Mouse (Mus musculus) heart, embryonic 12.5 days (tissue): ENCODE data around the gene Nfyc. TPM values are rescaled to one million over a fixed set of nuclear protein-coding genes. Genes with fewer than 3 reads are reported as not detected.
A peak's percentile ranks its signal among the peaks of the same experiment; 100 is the strongest.

Experiments
- ATAC-seq: fragments of 200-750 bp; cut with Nextera tagmentation; 2 replicates; pipeline ENCODE4 v1.8.0; 2017; ENCODE audit warnings: moderate TSS enrichment, moderate library complexity; ENCODE audit not compliant: insufficient number of reproducible peaks, low FRiP score
- H3K27ac ChIP-seq: fragments of 300-500 bp; sonication (generic); 2 replicates; pipeline ENCODE4 v1.5.1; 2016; ENCODE audit warnings: mild to moderate bottlenecking, moderate library complexity; ENCODE audit not compliant: poor library complexity, severe bottlenecking
- H3K27me3 ChIP-seq: fragments of 300-500 bp; sonication (generic); replicated peaks from 2 replicates; pipeline ENCODE4 v1.6.1; 2016; ENCODE audit warnings: mild to moderate bottlenecking, moderate library complexity
- H3K36me3 ChIP-seq: fragments of 300-500 bp; sonication (generic); 2 replicates; pipeline ENCODE4 v1.6.1; 2016; ENCODE audit warnings: mild to moderate bottlenecking, moderate library complexity
- H3K4me1 ChIP-seq: fragments of 300-500 bp; sonication (generic); replicated peaks from 2 replicates; pipeline ENCODE4 v1.6.1; 2016; ENCODE audit warnings: mild to moderate bottlenecking
- H3K4me2 ChIP-seq: fragments of 300-500 bp; sonication (generic); 2 replicates; pipeline ENCODE4 v1.6.1; 2016; ENCODE audit warnings: mild to moderate bottlenecking, moderate library complexity
- H3K4me3 ChIP-seq: fragments of 300-500 bp; sonication (generic); 2 replicates; pipeline ENCODE4 v1.5.1; 2016; ENCODE audit warnings: mild to moderate bottlenecking
- H3K9ac ChIP-seq: fragments of 300-500 bp; sonication (generic); 2 replicates; pipeline ENCODE4 v1.6.1; 2016; ENCODE audit warnings: mild to moderate bottlenecking, moderate library complexity
- H3K9me3 ChIP-seq: fragments of 300-500 bp; sonication (generic); replicated peaks from 2 replicates; pipeline ENCODE4 v1.6.1; 2016; ENCODE audit warnings: mild to moderate bottlenecking, moderate library complexity
- WGBS: fragments of 180-500 bp; shearing (Covaris S2); methylation state at CpG from one replicate; pipeline ENCODE4 v1.1.7; 2016; 5-methylcytosine and 5-hydroxymethylcytosine counted together
- polyA plus RNA-seq: library from polyadenylated mRNA; unstranded; fragments of >200 nt; fragmentation: Nextera tagmentation; extraction: Ambion mirVana; gene quantifications from 2 replicates; pipeline ENCODE4 v1.2.1, GENCODE M21; 2016

Nfyc gene
- polyA plus RNA-seq, 1 experiment from 2014 or later = 102 TPM

DNA sequence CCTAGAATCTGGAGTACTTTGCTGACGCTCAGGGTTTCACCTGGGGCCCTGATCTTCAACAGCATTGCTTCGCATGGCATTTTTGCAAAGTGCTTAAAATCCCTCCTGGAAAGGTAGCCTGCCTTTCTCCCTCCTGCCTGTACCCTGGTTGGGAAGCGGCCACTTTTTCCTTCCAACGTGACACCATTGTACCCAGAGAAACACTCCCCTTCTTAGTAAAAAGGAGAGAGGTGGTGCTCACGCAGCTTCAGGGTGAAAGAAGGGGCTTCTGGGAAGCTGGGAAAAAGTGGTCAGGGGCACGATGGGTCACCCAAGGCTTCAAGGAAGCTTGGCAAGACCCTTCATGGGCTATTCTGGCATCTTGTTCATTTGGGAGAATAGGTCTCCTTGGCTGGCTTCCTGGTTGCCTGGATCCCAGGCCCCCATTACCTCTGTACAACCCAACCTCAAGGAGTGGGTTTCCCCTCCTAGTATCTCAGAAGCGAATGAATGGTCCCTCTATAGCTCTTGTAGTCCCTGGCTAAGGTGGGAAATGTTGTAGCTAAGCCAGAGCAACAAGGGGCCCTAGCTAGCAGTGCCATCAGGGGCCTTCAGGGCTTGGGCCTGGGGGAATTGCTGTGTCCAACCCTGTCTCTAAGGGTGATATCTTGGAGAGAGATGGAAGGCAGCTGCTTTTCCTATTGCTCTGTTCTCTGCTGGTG lies 24.1 kb upstream of the Nfyc start:
- peak overlapping the region; percentile 75 for H3K4me3 ChIP-seq
- no peak for ATAC-seq

DNA sequence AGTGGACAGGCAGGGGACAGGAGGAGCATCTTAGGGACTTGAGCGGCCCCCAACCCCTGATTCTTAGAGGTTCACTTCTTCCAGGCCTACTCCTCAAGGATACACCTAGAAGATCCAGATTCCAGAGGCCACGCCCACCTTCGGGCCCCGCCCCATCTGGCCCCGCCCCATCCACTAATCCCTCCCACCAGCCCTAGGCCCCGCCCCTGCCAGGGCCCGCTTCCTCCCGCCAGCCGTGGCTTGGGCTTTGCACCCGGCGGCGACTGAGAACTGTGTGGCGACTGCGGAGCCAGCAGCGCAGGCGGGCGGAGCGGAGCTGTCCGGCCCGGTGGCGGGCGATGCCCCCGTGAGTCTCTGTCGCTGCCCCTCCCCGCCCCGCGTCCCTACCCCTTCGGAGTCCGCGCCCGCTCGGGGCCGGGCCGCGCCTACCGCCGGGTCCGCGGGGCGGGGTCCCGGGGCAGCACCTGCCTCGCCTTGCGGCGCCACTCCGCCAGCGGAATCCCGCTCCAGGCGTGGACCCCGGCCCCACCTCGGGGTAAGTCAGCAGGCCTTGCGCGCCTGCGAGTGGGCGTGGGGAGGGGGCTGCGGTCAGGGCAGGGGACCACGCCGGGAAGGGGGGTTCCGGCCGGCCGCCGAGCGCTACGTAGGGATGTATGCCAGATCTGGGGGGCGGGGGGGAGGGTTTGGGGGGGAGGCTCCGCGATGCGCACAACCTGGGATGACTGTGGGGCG lies 23.4 kb upstream of the Nfyc start, which contains the start of gene Rims3:
Gene Rims3 (plus strand): TSS at position 229 of the 732 bp plus-strand sequence.
- peak; percentile 71 for ATAC-seq
- Histone ChIP-seq H3K9me3 (peaks cover 8% of the 10 kb centered on the region; the same call in 1 of the 2 replicates), H3K9ac (peak within 1 kb of the TSS; percentile 76), H3K36me3 (no peaks in the 10 kb centered on the region), H3K4me1 (peaks cover 31% of the 10 kb centered on the region), H3K27ac (no peak within 1 kb of the TSS), H3K27me3 (peaks cover 67% of the 10 kb centered on the region), H3K4me2 (peak within 1 kb of the TSS; percentile 99), H3K4me3 (peak within 1 kb of the TSS; percentile 75)
- WGBS = 3% methylated on average over 52 of the region's 68 CpGs

More for the DNA sequence above, 24.1 kb upstream of the Nfyc start:
- H3K4me1 ChIP-seq = peaks cover 39% of the 10 kb centered on the region
- peaks cover 8% of the 10 kb centered on the region; the same call in 1 of the 2 replicates for H3K9me3 ChIP-seq
- H3K4me2 ChIP-seq = peak overlapping the region; percentile 99
- peaks cover 67% of the 10 kb centered on the region for H3K27me3 ChIP-seq
- H3K27ac ChIP-seq = no peak overlapping the region
- peak overlapping the region; percentile 76; the same call in 1 of the 2 replicates for H3K9ac ChIP-seq
- 32% methylated on average over 7 of the region's 7 CpGs for WGBS
- no peaks in the 10 kb centered on the region for H3K36me3 ChIP-seq

DNA sequence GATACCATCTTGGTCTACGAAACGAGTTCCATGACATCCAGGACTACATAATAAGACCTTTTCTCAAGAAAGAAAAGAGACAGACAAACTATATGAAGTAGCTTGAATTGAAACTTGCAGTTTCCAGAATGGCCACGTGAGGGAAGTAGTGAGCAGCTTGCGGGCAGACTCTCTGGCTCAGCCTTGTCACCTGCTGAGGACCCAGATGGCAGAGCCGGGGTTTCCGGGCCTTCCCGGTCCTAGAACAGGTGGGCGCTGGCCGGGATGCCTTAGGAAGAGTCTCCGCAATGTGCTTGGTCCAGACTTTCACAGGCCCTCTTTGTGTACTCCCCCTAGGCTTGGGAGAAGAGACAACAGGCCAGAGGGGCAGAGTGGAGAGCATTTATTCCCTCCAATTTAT lies 19.6 kb upstream of the Nfyc start:
- Histone ChIP-seq H3K4me2 (no peak overlapping the region), H3K4me1 (0 out of 2 replicates have a peak, but pooled peaks cover 11% of the 10 kb centered on the region), H3K9ac (no peak overlapping the region), H3K36me3 (no peaks in the 10 kb centered on the region), H3K9me3 (peaks cover 8% of the 10 kb centered on the region; the same call in 1 of the 2 replicates), H3K27me3 (peaks cover 57% of the 10 kb centered on the region), H3K4me3 (no peak overlapping the region), H3K27ac (no peak overlapping the region)
- ATAC-seq = no peak
- 4% methylated on average over 10 of the region's 10 CpGs for WGBS

DNA sequence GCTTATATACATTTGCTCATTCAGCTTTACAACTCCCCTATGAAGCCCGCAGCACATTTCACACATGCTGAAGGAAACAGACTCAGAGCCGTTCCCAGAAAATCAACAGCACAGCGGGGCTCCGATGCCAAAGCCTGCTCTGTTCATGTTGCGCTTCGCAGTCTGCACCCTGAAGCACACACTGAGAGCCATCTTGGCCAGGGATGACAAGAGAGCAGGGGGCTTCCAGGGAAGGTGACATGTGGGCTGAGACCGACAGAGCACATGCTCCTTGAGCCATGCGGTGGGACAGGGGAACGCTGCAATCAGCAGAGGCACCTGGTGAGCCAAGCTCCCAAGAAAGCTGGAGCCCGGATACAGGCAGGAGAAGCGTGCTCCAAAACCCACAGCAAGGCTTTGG lies 18.1 kb upstream of the Nfyc start:
- H3K4me1 ChIP-seq = 0 out of 2 replicates have a peak, but pooled peaks cover 3% of the 10 kb centered on the region
- H3K9ac ChIP-seq = no peak overlapping the region
- no peaks in the 10 kb centered on the region for H3K36me3 ChIP-seq
- peaks cover 6% of the 10 kb centered on the region; the same call in 1 of the 2 replicates for H3K9me3 ChIP-seq
- no peak for ATAC-seq
- WGBS = 51% methylated on average over 11 of the region's 11 CpGs
- peaks cover 53% of the 10 kb centered on the region for H3K27me3 ChIP-seq
- no peak overlapping the region for H3K4me3 ChIP-seq
- no peak overlapping the region for H3K27ac ChIP-seq
- no peak overlapping the region for H3K4me2 ChIP-seq

DNA sequence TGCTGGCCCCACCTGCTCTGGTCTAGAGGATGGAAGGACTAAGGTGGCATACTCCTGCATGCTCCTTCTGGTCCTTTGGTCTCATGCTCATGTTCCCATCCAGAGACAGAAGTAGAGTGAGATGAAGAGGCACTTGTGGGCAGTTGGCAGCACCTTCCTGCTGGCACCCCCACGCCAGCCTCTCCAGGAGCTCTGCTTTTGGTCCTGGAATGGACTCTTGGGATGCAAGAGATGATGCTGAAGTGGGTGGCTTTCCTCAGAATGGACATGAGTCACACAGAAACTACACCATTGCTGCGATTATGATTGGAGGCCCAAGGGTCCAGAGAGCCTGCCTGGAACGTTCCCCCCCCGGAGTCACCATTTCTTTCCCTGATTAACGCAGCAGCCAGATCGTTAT lies 17.5 kb upstream of the Nfyc start:
- Histone ChIP-seq H3K36me3 (no peaks in the 10 kb centered on the region), H3K9ac (no peak overlapping the region), H3K4me3 (no peak overlapping the region), H3K27me3 (peaks cover 47% of the 10 kb centered on the region), H3K4me2 (no peak overlapping the region), H3K9me3 (peaks cover 2% of the 10 kb centered on the region; the same call in 1 of the 2 replicates), H3K27ac (no peak overlapping the region), H3K4me1 (0 out of 2 replicates have a peak, but pooled peaks cover 3% of the 10 kb centered on the region)
- WGBS = 74% methylated on average over 6 of the region's 6 CpGs
- ATAC-seq = no peak

DNA sequence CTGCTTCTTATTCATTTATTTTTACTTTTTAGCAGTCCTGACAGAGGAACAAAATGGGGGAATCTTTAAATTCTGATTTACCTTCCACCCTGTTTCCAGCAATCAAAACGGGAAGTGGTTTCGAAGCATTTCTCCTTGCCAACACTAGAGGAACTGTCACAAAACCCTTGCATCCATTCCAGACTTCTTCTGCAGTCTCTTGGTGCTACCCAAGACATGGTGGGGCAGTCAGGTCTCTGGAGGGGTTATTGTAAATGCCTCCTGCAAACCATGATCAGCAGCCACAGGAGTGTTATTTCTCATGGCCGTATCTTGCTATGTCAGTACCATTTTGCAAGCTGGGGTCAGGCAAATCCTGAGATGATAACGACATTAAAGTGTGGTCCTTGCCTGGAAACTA lies 13.7 kb upstream of the Nfyc start:
- Histone ChIP-seq H3K9ac (no peak overlapping the region), H3K27me3 (peaks cover 30% of the 10 kb centered on the region)

DNA sequence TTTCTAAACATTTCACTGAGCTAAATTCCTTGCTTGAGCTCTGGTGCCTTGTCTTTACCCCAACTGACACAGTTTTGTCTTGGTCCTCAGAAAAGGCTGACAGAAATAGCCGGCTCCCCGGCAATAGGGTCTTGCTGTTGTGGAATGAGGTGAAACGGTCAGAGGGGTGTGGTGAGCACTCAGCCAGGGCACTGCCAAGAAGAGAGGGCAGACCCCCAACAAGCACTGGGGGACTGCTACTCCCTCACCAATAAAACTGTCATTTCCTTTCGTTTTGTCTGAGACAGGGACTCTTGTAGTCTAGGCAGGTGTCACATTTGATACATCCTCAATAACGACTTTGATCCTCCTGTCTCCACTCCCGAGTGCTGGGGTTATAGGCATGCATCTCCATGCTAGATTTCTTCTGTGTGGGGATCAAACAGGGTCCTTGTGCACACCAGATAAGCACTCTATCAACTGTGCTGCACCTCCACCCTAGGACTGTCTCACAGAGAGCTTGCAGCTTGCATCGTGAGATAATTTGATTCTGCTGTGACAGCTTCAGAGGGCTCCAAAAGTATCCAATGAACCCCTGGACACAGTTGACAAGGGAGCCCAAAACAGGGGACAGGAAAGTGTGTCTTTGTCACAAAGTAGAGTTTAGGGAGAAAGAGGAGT lies 13.2 kb upstream of the Nfyc start:
- H3K4me1 ChIP-seq = 0 out of 2 replicates have a peak, but pooled peaks cover 3% of the 10 kb centered on the region
- H3K27ac ChIP-seq = no peak overlapping the region
- H3K9me3 ChIP-seq = no peaks in the 10 kb centered on the region
- H3K36me3 ChIP-seq = no peaks in the 10 kb centered on the region
- peaks cover 29% of the 10 kb centered on the region for H3K27me3 ChIP-seq
- 32% methylated on average over 7 of the region's 7 CpGs for WGBS
- no peak overlapping the region; the same call in 1 of the 2 replicates for H3K4me2 ChIP-seq
- no peak overlapping the region for H3K9ac ChIP-seq
- H3K4me3 ChIP-seq = no peak overlapping the region
- no peak; the same call in 1 of the 2 replicates for ATAC-seq

More for the DNA sequence above, 13.7 kb upstream of the Nfyc start:
- no peaks in the 10 kb centered on the region for H3K9me3 ChIP-seq
- no peaks in the 10 kb centered on the region for H3K36me3 ChIP-seq
- 63% methylated on average over 4 of the region's 4 CpGs for WGBS
- H3K27ac ChIP-seq = no peak overlapping the region
- H3K4me1 ChIP-seq = 0 out of 2 replicates have a peak, but pooled peaks cover 3% of the 10 kb centered on the region
- ATAC-seq = no peak
- no peak overlapping the region for H3K4me3 ChIP-seq
- H3K4me2 ChIP-seq = no peak overlapping the region

DNA sequence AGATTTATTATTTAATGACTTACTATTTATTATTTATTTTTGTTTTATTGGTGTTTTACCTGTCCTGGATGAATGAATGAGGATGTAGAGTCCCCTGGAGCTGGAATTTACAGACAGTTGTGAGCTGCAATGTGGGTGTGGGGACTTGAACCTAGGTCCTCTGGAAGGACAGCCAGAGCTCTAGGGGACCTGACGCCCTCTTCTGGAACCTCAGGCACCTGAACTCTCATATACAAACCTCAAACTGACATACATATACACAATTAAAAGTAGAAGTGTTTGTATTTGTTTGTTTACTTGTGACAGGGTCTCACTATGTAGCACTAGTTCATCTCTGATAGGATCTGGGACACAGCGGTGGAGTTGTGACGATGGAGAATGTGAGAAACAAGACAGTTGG lies 10.0 kb upstream of the Nfyc start:
- Histone ChIP-seq H3K27me3 (peaks cover 15% of the 10 kb centered on the region), H3K4me3 (no peak overlapping the region), H3K36me3 (no peaks in the 10 kb centered on the region), H3K27ac (no peak overlapping the region), H3K9ac (no peak overlapping the region), H3K4me2 (no peak overlapping the region), H3K4me1 (0 out of 2 replicates have a peak, but pooled peaks cover 3% of the 10 kb centered on the region), H3K9me3 (no peaks in the 10 kb centered on the region)
- no peak for ATAC-seq
- 77% methylated on average over 3 of the region's 3 CpGs for WGBS

DNA sequence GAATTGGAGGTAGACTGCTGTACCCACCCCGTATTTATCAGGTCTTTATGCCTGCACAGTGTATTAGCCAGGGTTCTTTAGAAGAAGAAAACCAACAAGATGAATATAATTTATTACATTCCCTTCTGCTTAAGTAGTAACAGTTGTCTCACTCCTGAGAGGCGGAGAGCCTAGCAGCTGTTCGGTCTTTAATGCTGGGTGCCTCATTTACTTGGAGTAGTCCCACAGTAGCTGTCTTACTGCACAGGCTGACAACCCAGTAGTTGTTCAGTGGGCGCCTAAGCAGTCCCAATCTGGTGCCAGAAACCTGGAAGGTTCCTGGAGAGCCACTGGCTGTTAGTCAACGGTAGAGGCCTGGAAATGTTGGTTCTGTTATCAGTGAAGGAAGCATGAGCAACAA lies 605 bp downstream of the Nfyc start:
- no peaks in the 10 kb centered on the region for H3K36me3 ChIP-seq
- no peak overlapping the region for H3K27ac ChIP-seq
- no peak overlapping the region for H3K4me3 ChIP-seq
- no peaks in the 10 kb centered on the region for H3K9me3 ChIP-seq
- no peaks in the 10 kb centered on the region for H3K4me1 ChIP-seq
- no peak overlapping the region for H3K9ac ChIP-seq
- ATAC-seq = no peak
- H3K27me3 ChIP-seq = no peaks in the 10 kb centered on the region
- no peak overlapping the region for H3K4me2 ChIP-seq
- 58% methylated on average over 5 of the region's 5 CpGs for WGBS

DNA sequence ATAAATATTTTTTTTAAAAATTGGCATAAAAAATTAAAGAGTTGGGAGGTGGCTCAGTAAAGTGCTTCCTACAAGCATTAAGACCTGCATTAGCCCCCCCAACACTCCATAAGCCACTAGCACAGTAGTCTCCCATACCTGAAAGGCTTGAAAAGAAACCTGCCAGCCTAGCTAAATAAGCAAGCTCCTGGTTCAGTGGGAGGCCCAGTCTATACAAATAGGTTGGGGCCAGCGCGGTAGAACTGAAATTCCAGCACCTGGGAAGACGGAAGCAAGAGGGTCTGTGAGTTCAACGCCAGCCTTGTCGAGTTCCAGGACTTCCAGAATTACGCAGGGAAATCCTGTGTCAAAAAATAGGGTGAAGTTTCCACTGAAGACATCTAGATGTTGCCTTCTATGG lies 5.0 kb downstream of the Nfyc start:
- Histone ChIP-seq H3K27ac (peak overlapping the region; percentile 99; the same call in 1 of the 2 replicates), H3K4me1 (peaks cover 23% of the 10 kb centered on the region), H3K9me3 (no peaks in the 10 kb centered on the region), H3K4me2 (peak overlapping the region; percentile 88), H3K4me3 (no peak overlapping the region), H3K9ac (no peak overlapping the region), H3K27me3 (no peaks in the 10 kb centered on the region), H3K36me3 (peaks cover 4% of the 10 kb centered on the region; the same call in 1 of the 2 replicates)
- 91% methylated on average over 6 of the region's 6 CpGs for WGBS
- no peak for ATAC-seq
